Mouse (Mus musculus) heart, embryonic 10.5 days (tissue): Measurements from ENCODE around the gene 1700020N01Rik. TPM values are rescaled to one million over a fixed set of nuclear protein-coding genes. Genes with fewer than 3 reads are reported as not detected.

Experiments used
- DNase-seq: peaks from one replicate; pipeline ENCODE4 v3.0.0-alpha.2; 2017; ENCODE audit warnings: low spot score
- H3K27ac ChIP-seq: fragments of 300-500 bp; sonication (generic); 2 replicates; pipeline ENCODE4 v1.5.1; 2016; ENCODE audit warnings: mild to moderate bottlenecking
- H3K27me3 ChIP-seq: fragments of 300-500 bp; sonication (generic); 2 replicates; pipeline ENCODE4 v1.6.1; 2016; ENCODE audit warnings: mild to moderate bottlenecking; ENCODE audit not compliant: poor library complexity, insufficient read depth, severe bottlenecking
- H3K36me3 ChIP-seq: fragments of 300-500 bp; sonication (generic); 2 replicates; pipeline ENCODE4 v1.6.1; 2016; ENCODE audit warnings: mild to moderate bottlenecking, moderate library complexity
- H3K4me1 ChIP-seq: fragments of 300-500 bp; sonication (generic); 2 replicates; pipeline ENCODE4 v1.6.1; 2016; ENCODE audit warnings: mild to moderate bottlenecking
- H3K4me3 ChIP-seq: fragments of 300-500 bp; sonication (generic); 2 replicates; pipeline ENCODE4 v1.5.1; 2016; ENCODE audit warnings: mild to moderate bottlenecking, moderate library complexity
- H3K9me3 ChIP-seq: fragments of 300-500 bp; sonication (generic); 2 replicates; pipeline ENCODE4 v1.6.1; 2016; ENCODE audit warnings: mild to moderate bottlenecking, moderate library complexity
- WGBS: fragments of 180-500 bp; shearing (Covaris S2); methylation state at CpG from one replicate; pipeline ENCODE4 v1.1.7; 2016; 5-methylcytosine and 5-hydroxymethylcytosine counted together
- polyA plus RNA-seq: library from polyadenylated mRNA; unstranded; fragments of >200 nt; fragmentation: Nextera tagmentation; extraction: Ambion mirVana; gene quantifications from 2 replicates; pipeline ENCODE4 v1.2.1, GENCODE M21; 2016

Gene 1700020N01Rik
- polyA plus RNA-seq, 1 experiment from 2014 or later = 0.29 TPM

- DNase-seq = no peak
- 91% methylated on average over 24 of the region's 24 CpGs for WGBS
- Histone ChIP-seq H3K4me1 (peaks cover 12% of the 10 kb centered on the region; the same call in 1 of the 2 replicates), H3K27me3 (no peaks in the 10 kb centered on the region), H3K4me3 (no peak overlapping the region), H3K36me3 (no peaks in the 10 kb centered on the region), H3K27ac (no peak overlapping the region), H3K9me3 (no peaks in the 10 kb centered on the region)
Measured at GRCm38 (mm10) chr10:21652426-21653345, 59.7 kb downstream of the 1700020N01Rik start.

GRCm38 (mm10) chr10:21653469-21653868 is 60.5 kb downstream of the 1700020N01Rik start:
- no peaks in the 10 kb centered on the region for H3K27me3 ChIP-seq
- H3K36me3 ChIP-seq = no peaks in the 10 kb centered on the region
- no peak for DNase-seq
- no peak overlapping the region for H3K4me3 ChIP-seq
- H3K4me1 ChIP-seq = peaks cover 12% of the 10 kb centered on the region; the same call in 1 of the 2 replicates
- WGBS = 92% methylated on average over 7 of the region's 7 CpGs
- H3K27ac ChIP-seq = no peak overlapping the region
- H3K9me3 ChIP-seq = no peaks in the 10 kb centered on the region

GRCm38 (mm10) chr10:21659576-21660246 is 66.8 kb downstream of the 1700020N01Rik start:
- WGBS = 80% methylated on average over 8 of the region's 8 CpGs
- no peak for DNase-seq
- Histone ChIP-seq H3K9me3 (no peaks in the 10 kb centered on the region), H3K27ac (no peak overlapping the region), H3K4me1 (no peaks in the 10 kb centered on the region), H3K36me3 (no peaks in the 10 kb centered on the region), H3K27me3 (no peaks in the 10 kb centered on the region), H3K4me3 (no peak overlapping the region)

- H3K36me3 ChIP-seq = no peaks in the 10 kb centered on the region
- 41% methylated on average over 17 of the region's 17 CpGs for WGBS
- H3K4me3 ChIP-seq = 0 out of 2 replicates have a peak overlapping the region, but pooled peaks have one; percentile 10
- peaks cover 32% of the 10 kb centered on the region; the same call in 1 of the 2 replicates for H3K4me1 ChIP-seq
- no peaks in the 10 kb centered on the region for H3K27me3 ChIP-seq
- H3K27ac ChIP-seq = peak overlapping the region; percentile 59; the same call in 1 of the 2 replicates
- DNase-seq = no peak
- H3K9me3 ChIP-seq = no peaks in the 10 kb centered on the region; the same call in 1 of the 2 replicates
Measured at GRCm38 (mm10) chr10:21668976-21669375, 76.0 kb downstream of the 1700020N01Rik start.

- no peaks in the 10 kb centered on the region for H3K27me3 ChIP-seq
- peaks cover 33% of the 10 kb centered on the region; the same call in 1 of the 2 replicates for H3K4me1 ChIP-seq
- no peaks in the 10 kb centered on the region; the same call in 1 of the 2 replicates for H3K9me3 ChIP-seq
- no peak overlapping the region for H3K4me3 ChIP-seq
- 0 out of 2 replicates have a peak overlapping the region, but pooled peaks have one; percentile 59 for H3K27ac ChIP-seq
- 69% methylated on average over 11 of the region's 11 CpGs for WGBS
- no peak for DNase-seq
- H3K36me3 ChIP-seq = no peaks in the 10 kb centered on the region
Measured at GRCm38 (mm10) chr10:21669750-21670161, 76.8 kb downstream of the 1700020N01Rik start.

- Histone ChIP-seq H3K27ac (0 out of 2 replicates have a peak overlapping the region, but pooled peaks have one; percentile 42), H3K9me3 (no peaks in the 10 kb centered on the region; the same call in 1 of the 2 replicates), H3K4me3 (no peak overlapping the region), H3K27me3 (no peaks in the 10 kb centered on the region), H3K36me3 (no peaks in the 10 kb centered on the region), H3K4me1 (peaks cover 30% of the 10 kb centered on the region; the same call in 1 of the 2 replicates)
- DNase-seq = no peak
- 75% methylated on average over 5 of the region's 5 CpGs for WGBS
Measured at GRCm38 (mm10) chr10:21670168-21670567, 77.2 kb downstream of the 1700020N01Rik start.

Other genes starting within 250 kb of the 1700020N01Rik start
- gene Aldh8a1, start 215.9 kb upstream of the 1700020N01Rik start, polyA plus RNA-seq = 0.10 and 0.19 TPM in 2 replicates